Comparison of ENCODE assay signal across 22 mouse cellular contexts in the genomic region with DNA sequence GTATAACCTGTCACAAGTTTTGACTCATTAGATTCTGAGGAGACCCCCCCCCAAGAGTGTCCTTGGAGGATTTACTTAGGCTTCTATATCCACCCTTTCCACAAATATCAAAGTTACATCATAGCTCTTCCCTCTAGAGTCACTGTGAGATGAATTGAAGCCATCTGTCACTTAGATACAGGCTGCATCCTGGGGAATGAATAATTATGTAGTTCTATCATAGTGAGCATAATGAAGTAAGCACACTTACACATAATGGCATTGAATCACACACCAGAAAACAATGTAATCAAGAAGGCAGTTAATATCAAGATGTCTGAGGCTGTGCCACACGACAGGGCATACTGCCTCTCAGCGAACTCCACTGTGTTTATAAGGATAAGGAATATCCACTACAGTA. TPM values are rescaled to one million over a fixed set of nuclear protein-coding genes. Genes with fewer than 3 reads are reported as not detected.
DNase-seq lines count a peak whose midpoint lies in the region; ATAC-seq and TF ChIP-seq lines count a peak whose summit lies in the region.
"Had no signal": no experiment of that assay in that cellular context is flagged by ENCODE, and none has a peak within 500 bp of the region (broad histone marks: within the 10 kb centered on the region; RNA-seq: fewer than 3 reads in every experiment).

No protein-coding gene starts in this region.

- no peaks in the 10 kb centered on the region; the same call in 1 of the 2 replicates for H3K4me1 ChIP-seq in forebrain, postnatal 0 days (ENCODE audit: insufficient read depth)
- H3K4me1 ChIP-seq in midbrain, embryonic 16.5 days (ENCODE audit: control insufficient read depth, insufficient read depth, low read length): no peaks in the 10 kb centered on the region
- H3K4me1 ChIP-seq in heart, embryonic 10.5 days: no peaks in the 10 kb centered on the region
- H3K4me1 ChIP-seq: heart, embryonic 15.5 days had no signal

- no peaks in the 10 kb centered on the region for H3K27me3 ChIP-seq in forebrain, postnatal 0 days (ENCODE audit: insufficient read depth, low read length)
- no peaks in the 10 kb centered on the region for H3K27me3 ChIP-seq in midbrain, embryonic 16.5 days (ENCODE audit: control insufficient read depth, insufficient read depth, low read depth, low read length)
- no peaks in the 10 kb centered on the region for H3K27me3 ChIP-seq in heart, embryonic 10.5 days (ENCODE audit: insufficient read depth, poor library complexity, severe bottlenecking)
- H3K27me3 ChIP-seq: heart, embryonic 15.5 days had no signal

- no peak for TF ChIP-seq POLR2A in brain, embryonic 14.5 days (IDR thresholded peaks at IDR 0.05; ENCODE audit: borderline replicate concordance, extremely low read depth, insufficient read depth, insufficient read length, poor library complexity, severe bottlenecking)

- WGBS in forebrain, postnatal 0 days: 49% methylated on average over 2 of the region's 2 CpGs
- WGBS in midbrain, embryonic 16.5 days: 83% methylated on average over 2 of the region's 2 CpGs
- 81% methylated on average over 2 of the region's 2 CpGs for WGBS in heart, embryonic 10.5 days

- no peaks in the 10 kb centered on the region for H3K36me3 ChIP-seq in forebrain, postnatal 0 days (ENCODE audit: insufficient read depth)
- no peaks in the 10 kb centered on the region for H3K36me3 ChIP-seq in midbrain, embryonic 16.5 days (ENCODE audit: control insufficient read depth, insufficient read depth, low read length)
- H3K36me3 ChIP-seq in heart, embryonic 10.5 days: no peaks in the 10 kb centered on the region
- H3K36me3 ChIP-seq: heart, embryonic 15.5 days had no signal

- peak in 1 of 2 experiments; percentile 49 for DNase-seq in layer of hippocampus, adult 2 months (ENCODE audit: low spot score in 2 of 2)
- DNase-seq in layer of hippocampus, adult 8-10 months (ENCODE audit: low spot score in 2 of 2): no peak
- peak; percentile 68 for DNase-seq in brain, embryonic 14.5 days (ENCODE audit: low read depth)
- peak; percentile 28 for DNase-seq in forebrain, postnatal 0 days
- no peak for DNase-seq in cerebellum, adult 18-20 months
- no peak for DNase-seq in heart, embryonic 10.5 days (ENCODE audit: low spot score)
- DNase-seq: cerebellum, adult 9-10 months; heart, adult 11 months; lung, embryonic 14.5 days; right cerebral cortex, postnatal 14 days; thymus, postnatal 4 days had no signal

- no peak overlapping the region for H3K9ac ChIP-seq in forebrain, postnatal 0 days
- H3K9ac ChIP-seq in midbrain, embryonic 16.5 days (ENCODE audit: low read depth, low read length): no peak overlapping the region
- H3K9ac ChIP-seq: heart, embryonic 15.5 days; lung, embryonic 14.5 days had no signal

- peak overlapping the region; percentile 62; the same call in 1 of the 2 replicates for H3K27ac ChIP-seq in layer of hippocampus, adult 2 months
- H3K27ac ChIP-seq in forebrain, postnatal 0 days (ENCODE audit: low read depth, low read length): 0 out of 2 replicates have a peak overlapping the region, but pooled peaks have one; percentile 51
- no peak overlapping the region for H3K27ac ChIP-seq in midbrain, embryonic 16.5 days (ENCODE audit: low read length)
- no peak overlapping the region for H3K27ac ChIP-seq in heart, embryonic 10.5 days
- H3K27ac ChIP-seq: heart, embryonic 15.5 days; stomach, postnatal 0 days had no signal

- no peak overlapping the region for H3K4me3 ChIP-seq in layer of hippocampus, adult 2 months
- H3K4me3 ChIP-seq in forebrain, postnatal 0 days (ENCODE audit: low read depth, low read length): no peak overlapping the region
- no peak overlapping the region for H3K4me3 ChIP-seq in midbrain, embryonic 16.5 days (ENCODE audit: low read depth, low read length)
- H3K4me3 ChIP-seq in heart, embryonic 10.5 days: no peak overlapping the region
- H3K4me3 ChIP-seq: erythroblast, embryonic 14.5 days; heart, embryonic 15.5 days; myocyte had no signal

- H3K4me2 ChIP-seq in forebrain, postnatal 0 days (ENCODE audit: low read depth): no peak overlapping the region
- no peak overlapping the region for H3K4me2 ChIP-seq in midbrain, embryonic 16.5 days (ENCODE audit: low read length)
- H3K4me2 ChIP-seq: heart, embryonic 15.5 days; lung, embryonic 14.5 days had no signal

- no peak for TF ChIP-seq CTCF in layer of hippocampus, adult 2 months (conservative IDR thresholded peaks at IDR 0.05)
- no peak for TF ChIP-seq CTCF in brain, embryonic 14.5 days (IDR thresholded peaks at IDR 0.05; ENCODE audit: borderline replicate concordance, extremely low read depth, insufficient read depth, insufficient read length)
- TF ChIP-seq CTCF in forebrain, postnatal 0 days (IDR thresholded peaks at IDR 0.05; ENCODE audit: low read depth): no peak

- ATAC-seq in forebrain, postnatal 0 days: peak; percentile 87
- ATAC-seq in midbrain, embryonic 16.5 days: peak; percentile 73

- H3K9me3 ChIP-seq in forebrain, postnatal 0 days (ENCODE audit: low read length): no peaks in the 10 kb centered on the region
- H3K9me3 ChIP-seq in midbrain, embryonic 16.5 days (replicated peaks; ENCODE audit: control insufficient read depth, low read length, poor library complexity, severe bottlenecking): no peaks in the 10 kb centered on the region
- H3K9me3 ChIP-seq in heart, embryonic 10.5 days: no peaks in the 10 kb centered on the region
- H3K9me3 ChIP-seq: heart, embryonic 15.5 days had no signal

RNA-seq across cellular contexts. Expression of a gene that starts 47.9 kb away (rescaled TPM):
- 10 to 100 TPM; 20.9 to 22.3 TPM for total RNA-seq in layer of hippocampus, adult 2 months (2021)
- 10 to 100 TPM; 14.4 to 23.1 (median 17.7) TPM for total RNA-seq in layer of hippocampus, adult 8-10 months (2022)
- polyA plus RNA-seq in brain, embryonic 14.5 days (2012; rRNA removed): 3.1 and 9.1 TPM in 2 replicates
- total RNA-seq in forebrain, postnatal 0 days (2014; rRNA removed): 33.4 and 44.9 TPM in 2 replicates
- 13.2 and 16.5 TPM in 2 replicates for polyA plus RNA-seq in forebrain, postnatal 0 days (2015; fragmentation: Nextera tagmentation; extraction: Ambion mirVana)
- 13.6 and 25.7 TPM in 2 replicates for polyA plus RNA-seq in midbrain, embryonic 16.5 days (2015; fragmentation: Nextera tagmentation; extraction: Ambion mirVana)
- 0.02 and 0.14 TPM in 2 replicates for polyA plus RNA-seq in heart, embryonic 10.5 days (2016; fragmentation: Nextera tagmentation; extraction: Ambion mirVana)
- total RNA-seq: adrenal gland, adult 18-20 months; gastrocnemius, adult 18-20 months; megakaryocyte progenitor cell, adult 5-6 weeks had no signal
- polyA plus RNA-seq: C2C12; erythroblast, embryonic 14.5 days; heart, embryonic 15.5 days; large intestine, adult 2 months; liver, adult 2 months had no signal

Comparison
In these comparisons a context has a peak if more than half of its experiments do, and no peak if none do; other contexts are left out.
1. DNase-seq: peak in brain, embryonic 14.5 days (single experiment) and forebrain, postnatal 0 days (single experiment); none in layer of hippocampus, adult 8-10 months (0 of 2), cerebellum, adult 18-20 months (0 of 2) and heart, embryonic 10.5 days (single experiment).
2. H3K27ac ChIP-seq: peak in layer of hippocampus, adult 2 months (single experiment) and forebrain, postnatal 0 days (single experiment); none in midbrain, embryonic 16.5 days (single experiment) and heart, embryonic 10.5 days (single experiment).